In the genomic region with DNA sequence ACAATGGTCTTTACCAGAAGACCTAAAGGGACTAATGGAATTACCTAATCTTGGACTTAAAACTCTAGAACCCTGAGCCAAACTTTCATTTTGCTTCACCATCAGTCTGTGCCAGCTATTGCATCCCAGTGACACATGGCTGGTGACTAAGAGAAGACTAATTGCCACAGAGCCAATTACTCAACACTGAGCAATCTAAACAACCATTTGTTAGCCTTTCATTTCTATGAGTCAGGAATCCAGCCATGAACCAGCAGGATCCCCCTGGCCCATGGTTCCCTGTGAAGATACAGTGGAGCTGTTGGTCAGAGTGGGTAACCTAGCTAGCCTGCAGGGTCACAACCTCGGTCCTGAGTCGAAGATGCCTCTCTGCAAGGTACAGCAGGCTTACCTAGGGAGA, we compare ENCODE assay signal across 14 mouse cellular contexts. TPM values are rescaled to one million over a fixed set of nuclear protein-coding genes. Genes with fewer than 3 reads are reported as not detected.
DNase-seq lines count a peak whose midpoint lies in the region; TF ChIP-seq lines count a peak whose summit lies in the region.
"Had no signal": no experiment of that assay in that cellular context is flagged by ENCODE, and none has a peak within 500 bp of the region (broad histone marks: within the 10 kb centered on the region; RNA-seq: fewer than 3 reads in every experiment).

No protein-coding gene starts in this region.

- TF ChIP-seq CTCF in liver, adult 2 months (IDR thresholded peaks at IDR 0.05; ENCODE audit: low read depth, low read length): no peak

- H3K4me2 ChIP-seq in myocyte (ENCODE audit: low read depth): peak overlapping the region; percentile 34
- H3K4me2 ChIP-seq: embryonic facial prominence, embryonic 13.5 days; forebrain, embryonic 13.5 days; hindbrain, embryonic 14.5 days; liver, embryonic 12.5 days; midbrain, embryonic 15.5 days had no signal

- H3ac ChIP-seq in myocyte (ENCODE audit: control insufficient read depth, insufficient read length): no peak overlapping the region

- no peaks in the 10 kb centered on the region for H3K4me1 ChIP-seq in liver, adult 2 months (ENCODE audit: control insufficient read depth, insufficient read depth, low read length)
- H3K4me1 ChIP-seq: embryonic facial prominence, embryonic 13.5 days; forebrain, embryonic 13.5 days; liver, embryonic 12.5 days; midbrain, embryonic 15.5 days had no signal

- WGBS in liver, adult 2 months: 76% methylated on average over 2 of the region's 2 CpGs

- intact Hi-C loops in gastrocnemius, postnatal 36 days (cut with DNase I): no loop called here

- H3K27ac ChIP-seq in liver, adult 2 months (replicated peaks; ENCODE audit: insufficient read depth, low read depth, low read length): no peak overlapping the region
- H3K27ac ChIP-seq: embryonic facial prominence, embryonic 13.5 days; forebrain, embryonic 13.5 days; hindbrain, embryonic 14.5 days; liver, embryonic 12.5 days; midbrain, embryonic 15.5 days had no signal

- H3K4me3 ChIP-seq in liver, adult 2 months (ENCODE audit: insufficient read depth, low read depth, low read length): no peak overlapping the region
- H3K4me3 ChIP-seq in myocyte: no peak overlapping the region
- H3K4me3 ChIP-seq: embryonic facial prominence, embryonic 13.5 days; forebrain, embryonic 13.5 days; liver, embryonic 12.5 days; midbrain, embryonic 15.5 days had no signal

- no peaks in the 10 kb centered on the region for H3K79me2 ChIP-seq in liver, adult 2 months (ENCODE audit: control insufficient read depth, insufficient read depth, low read length)
- H3K79me2 ChIP-seq in myocyte (ENCODE audit: control insufficient read depth, insufficient read depth): no peaks in the 10 kb centered on the region

- TF ChIP-seq POLR2A in liver, adult 2 months (IDR thresholded peaks at IDR 0.05; ENCODE audit: extremely low read depth, insufficient read depth, low read length): no peak
- no peak for TF ChIP-seq POLR2A in myocyte (IDR thresholded peaks at IDR 0.05; ENCODE audit: insufficient read length, low read depth)

- DNase-seq in liver, adult 2 months (ENCODE audit: extremely low read depth, low read depth, low spot score): peak; percentile 26
- no peak for DNase-seq in liver
- peak; percentile 37 for DNase-seq in adrenal gland, postnatal 10 days
- DNase-seq in cerebellum, adult 9-11 months: peak; percentile 74
- DNase-seq in urinary bladder, adult 2 months (ENCODE audit: low spot score): no peak
- DNase-seq in gastrocnemius, postnatal 36 days: no peak
- no peak for DNase-seq in neural tube, embryonic 10.5 days (ENCODE audit: extremely low spot score, low spot score)
- DNase-seq: lung, postnatal 10 days had no signal

- no peaks in the 10 kb centered on the region; the same call in 1 of the 2 replicates for H3K27me3 ChIP-seq in liver, adult 2 months (ENCODE audit: control insufficient read depth, insufficient read depth, low read length)
- no peaks in the 10 kb centered on the region for H3K27me3 ChIP-seq in myocyte (ENCODE audit: control insufficient read depth, insufficient read depth, insufficient read length)
- H3K27me3 ChIP-seq: embryonic facial prominence, embryonic 13.5 days; forebrain, embryonic 13.5 days; liver, embryonic 12.5 days; midbrain, embryonic 15.5 days had no signal

- no peaks in the 10 kb centered on the region for H3K36me3 ChIP-seq in liver, adult 2 months (ENCODE audit: control insufficient read depth, insufficient read depth, low read length)
- H3K36me3 ChIP-seq in myocyte (ENCODE audit: control insufficient read depth, insufficient read depth): no peaks in the 10 kb centered on the region
- H3K36me3 ChIP-seq: embryonic facial prominence, embryonic 13.5 days; liver, embryonic 12.5 days; midbrain, embryonic 15.5 days had no signal

- H3K9ac ChIP-seq in liver, adult 2 months (ENCODE audit: low read depth, low read length): no peak overlapping the region
- H3K9ac ChIP-seq: embryonic facial prominence, embryonic 13.5 days; forebrain, embryonic 13.5 days; hindbrain, embryonic 14.5 days; liver, embryonic 12.5 days; midbrain, embryonic 15.5 days had no signal

TF ChIP-seq in myocyte, 11 proteins besides CTCF, POLR2A, EP300 and RAD21:
- TF ChIP-seq CEBPB (IDR thresholded peaks at IDR 0.05; ENCODE audit: insufficient read depth, poor library complexity, severe bottlenecking) (peak; percentile 98), POLR2AphosphoS2 (IDR thresholded peaks at IDR 0.05; ENCODE audit: insufficient read length, low read depth) (no peak), TCF3 (IDR thresholded peaks at IDR 0.05; ENCODE audit: insufficient read length, low read depth) (no peak), SRF (IDR thresholded peaks at IDR 0.05; ENCODE audit: control insufficient read depth, insufficient read length, low read depth) (no peak), MAX (IDR thresholded peaks at IDR 0.05; ENCODE audit: low read depth) (peak; percentile 29), TCF12 (IDR thresholded peaks at IDR 0.05; ENCODE audit: insufficient read depth, poor library complexity, severe bottlenecking) (no peak), MYOG (IDR thresholded peaks at IDR 0.05; ENCODE audit: control insufficient read depth in 1 of 3, insufficient read depth in 1 of 3, insufficient read length in 2 of 3, low read depth in 2 of 3) (peak in 1 of 3 experiments; percentile 7), MYOD1 (IDR thresholded peaks at IDR 0.05; ENCODE audit: control insufficient read depth in 1 of 3, insufficient read length in 2 of 3, low read depth in 2 of 3) (peak in 1 of 3 experiments; percentile 8)

RNA-seq across cellular contexts. Expression of a gene that starts 49.3 kb away (rescaled TPM):
- 0.13 TPM in 1 of 2 replicates, not detected in the other for total RNA-seq in liver, adult 2 months (2014; rRNA removed)
- 0.02 TPM in 1 of 2 replicates, not detected in the other for polyA plus RNA-seq in liver, adult 2 months (2012; rRNA removed)
- total RNA-seq in adrenal gland, postnatal 10 days (2021): 1 to 10 TPM; 4.3 to 5.0 TPM
- 0.30 TPM for polyA plus RNA-seq in myocyte (2012; fragmentation: generic; extraction: Trizol)
- polyA plus RNA-seq in urinary bladder, adult 2 months (2012; rRNA removed): 6.0 and 9.8 TPM in 2 replicates
- total RNA-seq in gastrocnemius, postnatal 36 days (2021): under 1 TPM; 0.05 to 0.10 TPM

Comparison
In these comparisons a context has a peak if more than half of its experiments do, and no peak if none do; other contexts are left out.
1. DNase-seq: peak in liver, adult 2 months (single experiment), adrenal gland, postnatal 10 days (single experiment) and cerebellum, adult 9-11 months (single experiment); none in liver (single experiment), urinary bladder, adult 2 months (single experiment), gastrocnemius, postnatal 36 days (0 of 2) and neural tube, embryonic 10.5 days (single experiment).